Mouse (Mus musculus) intestine, embryonic 14.5 days (tissue): Measurements from ENCODE around the gene Vgll4. TPM values are rescaled to one million over a fixed set of nuclear protein-coding genes. Genes with fewer than 3 reads are reported as not detected.
A peak's percentile ranks its signal among the peaks of the same experiment; 100 is the strongest.

Source experiments
- ATAC-seq: fragments of 200-750 bp; cut with Nextera tagmentation; replicated peaks from 2 replicates; pipeline ENCODE4 v1.8.0; 2017; ENCODE audit warnings: low read depth, moderate number of reproducible peaks, moderate TSS enrichment, moderate library complexity; ENCODE audit not compliant: low FRiP score, low TSS enrichment
- DNase-seq: peaks from one replicate; pipeline ENCODE4 v3.0.0-alpha.2; 2018; ENCODE audit warnings: low spot score
- H3K27ac ChIP-seq: fragments of 300-500 bp; sonication (generic); 2 replicates; pipeline ENCODE4 v1.5.1; 2014; ENCODE audit warnings: low read depth, mild to moderate bottlenecking, control low read depth
- H3K27me3 ChIP-seq: fragments of 300-500 bp; sonication (generic); replicated peaks from 2 replicates; pipeline ENCODE4 v1.6.1; 2014; ENCODE audit warnings: low read length, control low read depth; ENCODE audit not compliant: control insufficient read depth, insufficient read depth
- H3K36me3 ChIP-seq: fragments of 300-500 bp; sonication (generic); 2 replicates; pipeline ENCODE4 v1.6.1; 2014; ENCODE audit warnings: low read length, control low read depth; ENCODE audit not compliant: control insufficient read depth, insufficient read depth
- H3K4me1 ChIP-seq: fragments of 300-500 bp; sonication (generic); replicated peaks from 2 replicates; pipeline ENCODE4 v1.6.1; 2014; ENCODE audit warnings: low read length, control low read depth, mixed read lengths; ENCODE audit not compliant: control insufficient read depth, insufficient read depth
- H3K4me2 ChIP-seq: fragments of 300-500 bp; sonication (generic); 2 replicates; pipeline ENCODE4 v1.6.1; 2014; ENCODE audit warnings: low read length
- H3K4me3 ChIP-seq: fragments of 300-500 bp; sonication (generic); 2 replicates; pipeline ENCODE4 v1.5.1; 2014; ENCODE audit warnings: low read depth, low read length, control low read depth, mixed read lengths
- H3K9ac ChIP-seq: fragments of 300-500 bp; sonication (generic); 2 replicates; pipeline ENCODE4 v1.6.1; 2014; ENCODE audit warnings: mild to moderate bottlenecking, low read length
- H3K9me3 ChIP-seq: fragments of 300-500 bp; sonication (generic); 2 replicates; pipeline ENCODE4 v1.6.1; 2016; ENCODE audit warnings: low read length, control low read depth; ENCODE audit not compliant: control insufficient read depth
- WGBS: fragments of 180-500 bp; shearing (Covaris S2); extraction: QIAGEN DNeasy Blood & Tissue Kit; methylation state at CpG from one replicate; pipeline ENCODE4 v1.1.7; 2014; 5-methylcytosine and 5-hydroxymethylcytosine counted together
- polyA plus RNA-seq: library from polyadenylated mRNA; unstranded; fragments of >200 nt; fragmentation: Nextera tagmentation; extraction: Ambion mirVana; gene quantifications from 2 replicates; pipeline ENCODE4 v1.2.1, GENCODE M21; 2014

Vgll4 gene
- polyA plus RNA-seq, 1 experiment from 2014 or later = 72.0 TPM

DNA sequence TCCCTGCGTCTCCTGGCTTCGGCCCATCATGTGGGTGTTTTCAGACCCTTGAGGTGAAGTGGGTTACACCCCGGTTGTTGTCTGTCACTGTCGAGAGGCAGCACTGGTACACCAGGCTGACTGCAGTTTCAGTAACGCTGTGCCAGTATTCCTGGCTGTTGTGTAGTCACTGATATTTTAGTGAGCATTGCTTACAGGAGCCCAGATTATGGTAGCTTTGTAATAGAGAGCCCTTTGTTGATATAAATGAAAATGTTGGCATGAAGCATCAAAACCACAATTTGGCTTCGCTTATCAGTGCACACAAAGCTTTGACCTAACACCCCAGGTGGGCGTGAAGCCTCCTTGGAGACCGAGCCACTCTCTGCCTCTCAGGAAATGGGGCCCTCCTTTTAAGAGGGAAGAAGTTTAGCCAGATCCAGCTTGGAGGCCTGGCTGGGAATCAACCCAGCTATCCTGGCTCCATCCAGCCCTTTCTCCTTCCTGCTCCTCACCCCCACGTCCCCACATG is 149.8 kb downstream of the Vgll4 start:
- DNase-seq = no peak
- peaks cover 15% of the 10 kb centered on the region for H3K4me1 ChIP-seq
- H3K36me3 ChIP-seq = no peaks in the 10 kb centered on the region
- no peak overlapping the region for H3K27ac ChIP-seq
- H3K4me2 ChIP-seq = no peak overlapping the region
- no peak for ATAC-seq
- no peaks in the 10 kb centered on the region for H3K27me3 ChIP-seq
- WGBS = 62% methylated on average over 9 of the region's 9 CpGs
- H3K9ac ChIP-seq = no peak overlapping the region
- no peak overlapping the region for H3K4me3 ChIP-seq
- H3K9me3 ChIP-seq = 0 out of 2 replicates have a peak, but pooled peaks cover 3% of the 10 kb centered on the region

- WGBS = 61% methylated on average over 6 of the region's 6 CpGs
- DNase-seq (no peak), ATAC-seq (no peak)
- Histone ChIP-seq H3K4me2 (no peak overlapping the region), H3K9ac (no peak overlapping the region), H3K4me1 (peaks cover 15% of the 10 kb centered on the region), H3K36me3 (no peaks in the 10 kb centered on the region), H3K4me3 (no peak overlapping the region), H3K27ac (peak overlapping the region; percentile 12; the same call in 1 of the 2 replicates), H3K27me3 (no peaks in the 10 kb centered on the region), H3K9me3 (0 out of 2 replicates have a peak, but pooled peaks cover 3% of the 10 kb centered on the region)
Measured at GRCm38 (mm10) chr6:114818471-114818870, 151.3 kb downstream of the Vgll4 start.

- DNase-seq (no peak), ATAC-seq (no peak)
- 45% methylated on average over 11 of the region's 11 CpGs for WGBS
- Histone ChIP-seq H3K4me2 (no peak overlapping the region), H3K27ac (peak overlapping the region; percentile 12; the same call in 1 of the 2 replicates), H3K4me1 (peaks cover 15% of the 10 kb centered on the region), H3K9me3 (0 out of 2 replicates have a peak, but pooled peaks cover 3% of the 10 kb centered on the region), H3K27me3 (no peaks in the 10 kb centered on the region), H3K4me3 (no peak overlapping the region), H3K36me3 (no peaks in the 10 kb centered on the region), H3K9ac (no peak overlapping the region)
Measured at GRCm38 (mm10) chr6:114817948-114818347, 151.8 kb downstream of the Vgll4 start.

DNA sequence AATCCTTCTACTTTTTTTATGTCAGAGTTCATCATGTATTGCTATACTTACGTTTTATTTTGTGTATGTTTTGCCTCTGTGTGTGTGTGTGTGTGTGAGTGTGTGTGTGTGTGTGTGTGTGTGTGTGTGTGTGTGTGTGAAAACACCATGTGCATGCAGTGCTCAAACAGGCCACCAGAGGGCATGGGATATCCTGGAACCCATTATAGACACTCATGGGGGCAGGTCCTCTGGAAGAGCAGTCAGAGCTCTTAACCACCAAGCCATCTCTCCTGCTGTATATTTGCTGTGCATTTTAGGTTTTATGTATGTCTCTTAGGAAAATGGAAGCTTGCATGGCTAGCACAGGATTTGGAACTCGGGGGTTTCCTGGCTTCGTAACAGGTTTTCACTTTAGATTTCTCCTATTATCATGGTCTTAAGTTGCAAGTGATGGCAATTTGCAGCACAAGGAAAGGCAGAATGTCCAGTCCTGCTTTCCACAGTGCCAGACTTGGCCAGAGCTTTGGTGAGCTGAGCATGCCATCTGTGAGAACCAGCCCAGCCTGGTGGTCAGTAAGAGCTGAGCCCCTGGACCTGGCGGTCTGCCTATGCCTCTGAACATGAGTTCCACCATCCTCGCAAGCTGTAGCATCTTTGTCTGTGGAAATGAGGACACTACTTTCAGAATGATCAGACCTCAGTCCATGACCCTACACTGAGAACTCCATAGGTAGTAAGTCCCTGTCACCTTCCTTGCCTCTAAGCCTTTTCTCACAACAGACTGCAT is 154.7 kb downstream of the Vgll4 start:
- H3K27ac ChIP-seq = no peak overlapping the region
- no peaks in the 10 kb centered on the region for H3K9me3 ChIP-seq
- no peaks in the 10 kb centered on the region for H3K36me3 ChIP-seq
- WGBS = 96% methylated on average over 5 of the region's 5 CpGs
- H3K27me3 ChIP-seq = no peaks in the 10 kb centered on the region
- no peak overlapping the region for H3K9ac ChIP-seq
- no peak overlapping the region for H3K4me3 ChIP-seq
- no peak for ATAC-seq
- H3K4me2 ChIP-seq = no peak overlapping the region
- H3K4me1 ChIP-seq = peaks cover 11% of the 10 kb centered on the region
- no peak for DNase-seq

GRCm38 (mm10) chr6:114814199-114814881 is 155.5 kb downstream of the Vgll4 start:
- Histone ChIP-seq H3K4me2 (no peak overlapping the region), H3K36me3 (no peaks in the 10 kb centered on the region), H3K9ac (no peak overlapping the region), H3K4me1 (peaks cover 11% of the 10 kb centered on the region; the same call in 1 of the 2 replicates), H3K27me3 (no peaks in the 10 kb centered on the region), H3K27ac (no peak overlapping the region), H3K9me3 (no peaks in the 10 kb centered on the region), H3K4me3 (no peak overlapping the region)
- DNase-seq = no peak
- no peak for ATAC-seq
- WGBS = 50% methylated on average over 6 of the region's 6 CpGs

GRCm38 (mm10) chr6:114812779-114813178 is 157.0 kb downstream of the Vgll4 start:
- H3K9me3 ChIP-seq = no peaks in the 10 kb centered on the region
- no peak for ATAC-seq

GRCm38 (mm10) chr6:114812322-114812721 is 157.5 kb downstream of the Vgll4 start:
- H3K4me3 ChIP-seq = no peak overlapping the region
- no peaks in the 10 kb centered on the region for H3K9me3 ChIP-seq
- 0 out of 2 replicates have a peak, but pooled peaks cover 3% of the 10 kb centered on the region for H3K4me1 ChIP-seq
- ATAC-seq (no peak), DNase-seq (no peak)
- no peak overlapping the region for H3K4me2 ChIP-seq
- H3K27ac ChIP-seq = no peak overlapping the region
- H3K36me3 ChIP-seq = no peaks in the 10 kb centered on the region
- no peaks in the 10 kb centered on the region for H3K27me3 ChIP-seq
- WGBS = 83% methylated on average over 5 of the region's 5 CpGs
- H3K9ac ChIP-seq = no peak overlapping the region

More at GRCm38 (mm10) chr6:114812779-114813178, 157.0 kb downstream of the Vgll4 start:
- no peak for DNase-seq
- H3K27me3 ChIP-seq = no peaks in the 10 kb centered on the region
- H3K27ac ChIP-seq = no peak overlapping the region
- H3K4me2 ChIP-seq = no peak overlapping the region
- 0 out of 2 replicates have a peak, but pooled peaks cover 3% of the 10 kb centered on the region for H3K4me1 ChIP-seq
- H3K36me3 ChIP-seq = no peaks in the 10 kb centered on the region
- 87% methylated on average over 4 of the region's 4 CpGs for WGBS
- H3K9ac ChIP-seq = no peak overlapping the region
- no peak overlapping the region for H3K4me3 ChIP-seq
